In genomic region chr10:41476171-41477017, GRCm38 (mm10) we compare ENCODE assay signal across 7 mouse cellular contexts. TPM values are rescaled to one million over a fixed set of nuclear protein-coding genes. Genes with fewer than 3 reads are reported as not detected.
DNase-seq lines count a peak whose midpoint lies in the region; ATAC-seq and TF ChIP-seq lines count a peak whose summit lies in the region.

Mical1 (plus strand) TSS chr10:41476314.

- no peaks in the 10 kb centered on the region for H3K9me3 ChIP-seq in intestine, embryonic 16.5 days (ENCODE audit: control insufficient read depth, low read length)
- H3K9me3 ChIP-seq in limb, embryonic 11.5 days (ENCODE audit: control insufficient read depth, low read length) = no peaks in the 10 kb centered on the region
- no peaks in the 10 kb centered on the region for H3K9me3 ChIP-seq in midbrain, embryonic 12.5 days

- peak within 1 kb of the TSS; percentile 69 for H3K9ac ChIP-seq in intestine, embryonic 16.5 days (ENCODE audit: low read depth, low read length)
- peak within 1 kb of the TSS; percentile 77 for H3K9ac ChIP-seq in limb, embryonic 11.5 days (ENCODE audit: low read length)
- H3K9ac ChIP-seq in midbrain, embryonic 12.5 days (replicated peaks) = peak within 1 kb of the TSS; percentile 77

- peaks cover 32% of the 10 kb centered on the region for H3K4me1 ChIP-seq in intestine, embryonic 16.5 days (ENCODE audit: control insufficient read depth, insufficient read depth, low read length)
- peaks cover 8% of the 10 kb centered on the region for H3K4me1 ChIP-seq in limb, embryonic 11.5 days (ENCODE audit: control insufficient read depth, insufficient read depth, low read length)
- H3K4me1 ChIP-seq in midbrain, embryonic 12.5 days = peaks cover 24% of the 10 kb centered on the region
- H3K4me1 ChIP-seq in spleen, adult 2 months (ENCODE audit: control insufficient read depth, insufficient read depth, insufficient read length) = peaks cover 24% of the 10 kb centered on the region; the same call in 1 of the 2 replicates

- in situ Hi-C loops in Patski (cut with MboI; ENCODE audit: low pct_unique_long_range_greater_than_20kb) = no loop called here

- POLR2A ChIA-PET in Patski (lab: Charles Lee) = interaction anchor here (1.5 to 1.6 kb wide), 2 partner anchors 14 to 26 kb away, joined by 4 to 9 read pairs; partner anchors contain the start of genes Ppil6, Smpd2 and Zbtb24

- WGBS in intestine, embryonic 16.5 days = under 1% methylated on average over 35 of the region's 35 CpGs
- under 1% methylated on average over 35 of the region's 35 CpGs for WGBS in limb, embryonic 11.5 days
- under 1% methylated on average over 35 of the region's 35 CpGs for WGBS in midbrain, embryonic 12.5 days
- 2% methylated on average over 35 of the region's 35 CpGs for WGBS in spleen, adult 2 months

- H3K4me2 ChIP-seq in intestine, embryonic 16.5 days (ENCODE audit: low read depth, low read length) = peak within 1 kb of the TSS; percentile 88
- H3K4me2 ChIP-seq in limb, embryonic 11.5 days (ENCODE audit: low read depth, severe bottlenecking) = peak within 1 kb of the TSS; percentile 88
- peak within 1 kb of the TSS; percentile 81 for H3K4me2 ChIP-seq in midbrain, embryonic 12.5 days (replicated peaks)

- H3K27me3 ChIP-seq in Patski = no peaks in the 10 kb centered on the region
- no peaks in the 10 kb centered on the region for H3K27me3 ChIP-seq in intestine, embryonic 16.5 days (replicated peaks; ENCODE audit: control insufficient read depth, insufficient read depth, low read length)
- no peaks in the 10 kb centered on the region for H3K27me3 ChIP-seq in limb, embryonic 11.5 days (ENCODE audit: control insufficient read depth, insufficient read depth, low read length)
- peaks cover 3% of the 10 kb centered on the region; the same call in 1 of the 2 replicates for H3K27me3 ChIP-seq in midbrain, embryonic 12.5 days
- H3K27me3 ChIP-seq in spleen, adult 2 months (ENCODE audit: control insufficient read depth, insufficient read depth, low read length) = no peaks in the 10 kb centered on the region

- H3K4me3 ChIP-seq in intestine, embryonic 16.5 days (ENCODE audit: low read length) = peak within 1 kb of the TSS; percentile 57
- H3K4me3 ChIP-seq in limb, embryonic 11.5 days (ENCODE audit: low read depth, low read length) = peak within 1 kb of the TSS; percentile 61
- peak within 1 kb of the TSS; percentile 62 for H3K4me3 ChIP-seq in midbrain, embryonic 12.5 days
- peak within 1 kb of the TSS; percentile 65 for H3K4me3 ChIP-seq in spleen, adult 2 months (ENCODE audit: extremely low read depth, insufficient read depth, insufficient read length)

- H3K36me3 ChIP-seq in intestine, embryonic 16.5 days (ENCODE audit: control insufficient read depth, insufficient read depth, low read length) = no peaks in the 10 kb centered on the region; the same call in 1 of the 2 replicates
- H3K36me3 ChIP-seq in limb, embryonic 11.5 days (ENCODE audit: control insufficient read depth, insufficient read depth, low read length) = peaks cover 2% of the 10 kb centered on the region; the same call in 1 of the 2 replicates
- H3K36me3 ChIP-seq in midbrain, embryonic 12.5 days = peaks cover 17% of the 10 kb centered on the region
- peaks cover 29% of the 10 kb centered on the region for H3K36me3 ChIP-seq in spleen, adult 2 months (ENCODE audit: control insufficient read depth, insufficient read depth, low read length)

- no peak for TF ChIP-seq CTCF in Patski (IDR thresholded peaks at IDR 0.05)
- no peak for TF ChIP-seq CTCF in spleen, adult 2 months (IDR thresholded peaks at IDR 0.05; ENCODE audit: extremely low read depth, insufficient read depth, insufficient read length, insufficient replicate concordance)

- H3K27ac ChIP-seq in intestine, embryonic 16.5 days (ENCODE audit: low read length) = peak within 1 kb of the TSS; percentile 86
- H3K27ac ChIP-seq in limb, embryonic 11.5 days (replicated peaks; ENCODE audit: low read depth, low read length) = peak within 1 kb of the TSS; percentile 77
- peak within 1 kb of the TSS; percentile 82 for H3K27ac ChIP-seq in midbrain, embryonic 12.5 days (replicated peaks)
- H3K27ac ChIP-seq in spleen, adult 2 months (ENCODE audit: insufficient read depth, low read length) = peak within 1 kb of the TSS; percentile 87

- CTCF ChIA-PET in Patski (lab: Charles Lee) = interaction anchor here (1.2 kb wide), 1 partner anchor 13 kb away, joined by 3 read pairs; the partner anchor contains the start of genes Ppil6 and Smpd2

- peak; percentile 24 for ATAC-seq in Patski
- peak; percentile 63 for ATAC-seq in intestine, embryonic 16.5 days
- ATAC-seq in limb, embryonic 11.5 days (ENCODE audit: insufficient number of reproducible peaks, low FRiP score, low TSS enrichment, low read depth) = peak; percentile 67
- peak; percentile 75 for ATAC-seq in midbrain, embryonic 12.5 days (ENCODE audit: low FRiP score, low read depth)

- DNase-seq in Patski (ENCODE audit: low read depth, low spot score) = no peak
- DNase-seq in embryo, embryonic 10 days (ENCODE audit: low spot score) = peak; percentile 77
- no peak for DNase-seq in gonadal fat pad, adult 2 months (ENCODE audit: low read depth)
- DNase-seq in limb, embryonic 11.5 days (ENCODE audit: low spot score) = peak; percentile 76
- DNase-seq in spleen, adult 2 months (ENCODE audit: low read depth in 1 of 2, low spot score in 2 of 2) = peak in 1 of 2 experiments; percentile 75

- TF ChIP-seq POLR2A in spleen, adult 2 months (IDR thresholded peaks at IDR 0.05; ENCODE audit: low read depth, low read length) = no peak

RNA-seq across cellular contexts. Expression of gene Mical1, which starts in this region (rescaled TPM):
- 16.6 TPM for polyA plus RNA-seq in Patski (2021)
- polyA plus RNA-seq in gonadal fat pad, adult 2 months (2012; rRNA removed) = 15.1 and 19.9 TPM in 2 replicates
- polyA plus RNA-seq in intestine, embryonic 16.5 days (2015; fragmentation: Nextera tagmentation; extraction: Ambion mirVana) = 23.8 and 28.4 TPM in 2 replicates
- 40.0 and 42.6 TPM in 2 replicates for polyA plus RNA-seq in limb, embryonic 11.5 days (2014; fragmentation: Nextera tagmentation; extraction: Ambion mirVana)
- 43.4 and 45.0 TPM in 2 replicates for polyA plus RNA-seq in midbrain, embryonic 12.5 days (2016; fragmentation: Nextera tagmentation; extraction: Ambion mirVana)
- polyA plus RNA-seq in spleen, adult 2 months (2012; rRNA removed) = 130 and 143 TPM in 2 replicates

Comparison
In these comparisons a context has a peak if more than half of its experiments do, and no peak if none do; other contexts are left out.
1. ATAC-seq: peak in every context shown above with its lines; median percentile 75 in midbrain, embryonic 12.5 days; 67 in limb, embryonic 11.5 days; 63 in intestine, embryonic 16.5 days; 24 in Patski.
2. DNase-seq: peak in embryo, embryonic 10 days (single experiment) and limb, embryonic 11.5 days (single experiment); none in Patski (single experiment) and gonadal fat pad, adult 2 months (single experiment).
3. Peak in every context shown above with its lines, with median percentiles within 50 percentile points of each other: H3K27ac ChIP-seq, H3K4me2 ChIP-seq, H3K4me3 ChIP-seq and H3K9ac ChIP-seq.